In genomic region chrX:20793230-20793629, GRCm38 (mm10) we compare ENCODE assay signal across 11 mouse cellular contexts. TPM values are rescaled to one million over a fixed set of nuclear protein-coding genes. Genes with fewer than 3 reads are reported as not detected.
DNase-seq lines count a peak whose midpoint lies in the region; ATAC-seq and TF ChIP-seq lines count a peak whose summit lies in the region.
"Had no signal": no experiment of that assay in that cellular context is flagged by ENCODE, and none has a peak within 500 bp of the region (broad histone marks: within the 10 kb centered on the region; RNA-seq: fewer than 3 reads in every experiment).

No protein-coding gene starts in this region.

- TF ChIP-seq EP300 in MEL (IDR thresholded peaks at IDR 0.05; ENCODE audit: low read depth in 1 of 2, low read length in 2 of 2) = no peak
- TF ChIP-seq EP300 in liver, postnatal 0 days (IDR thresholded peaks at IDR 0.05; ENCODE audit: low read depth) = no peak

- TF ChIP-seq POLR2A in MEL (IDR thresholded peaks at IDR 0.05; ENCODE audit: control insufficient read depth in 1 of 2, insufficient read depth in 1 of 2, low read depth in 1 of 2, low read length in 2 of 2, poor library complexity in 1 of 2) = no peak

- ATAC-seq in kidney, postnatal 0 days (replicated peaks; ENCODE audit: low FRiP score, low read depth) = no peak
- ATAC-seq in liver, postnatal 0 days = no peak
- ATAC-seq: midbrain, embryonic 16.5 days had no signal

- peak; percentile 47 for TF ChIP-seq CTCF in kidney, postnatal 0 days (IDR thresholded peaks at IDR 0.05; ENCODE audit: low read depth)
- peak; percentile 49 to 61 (median 60) for TF ChIP-seq CTCF in MEL (IDR thresholded peaks at IDR 0.05 in 2 of 3, conservative IDR thresholded peaks at IDR 0.05 in 1 of 3; ENCODE audit: control insufficient read depth in 1 of 3, insufficient read depth in 1 of 3, low read depth in 2 of 3, low read length in 3 of 3, poor library complexity in 1 of 3, severe bottlenecking in 1 of 3)
- peak; percentile 50 for TF ChIP-seq CTCF in liver, postnatal 0 days (IDR thresholded peaks at IDR 0.05; ENCODE audit: low read depth)

- no peak overlapping the region for H3K4me2 ChIP-seq in kidney, postnatal 0 days (ENCODE audit: low read length)
- no peak overlapping the region for H3K4me2 ChIP-seq in liver, postnatal 0 days (ENCODE audit: low read depth, low read length)
- H3K4me2 ChIP-seq: limb, embryonic 12.5 days had no signal

- DNase-seq in kidney, postnatal 0 days (ENCODE audit: low spot score) = no peak
- DNase-seq in kidney, postnatal 4 days = no peak
- DNase-seq in CD4-positive helper T cell, adult 2 months (ENCODE audit: low read depth, low spot score) = peak; percentile 28
- DNase-seq in MEL (ENCODE audit: low read depth, low spot score) = peak; percentile 71
- DNase-seq in liver, postnatal 0 days = no peak
- DNase-seq in thymus, postnatal 0 days (ENCODE audit: low spot score) = no peak
- DNase-seq in gastrocnemius, adult 8-10 months (ENCODE audit: low spot score in 2 of 2) = no peak
- DNase-seq: cerebellum, adult 18-20 months; kidney, adult 8-10 months had no signal

- WGBS in kidney, postnatal 0 days = 68% methylated on average over 7 of the region's 7 CpGs
- 70% methylated on average over 7 of the region's 7 CpGs for WGBS in liver, postnatal 0 days (ENCODE audit: insufficient replicate concordance)

- H3K27me3 ChIP-seq in kidney, postnatal 0 days (ENCODE audit: insufficient read depth, low read length) = no peaks in the 10 kb centered on the region
- H3K27me3 ChIP-seq in MEL (ENCODE audit: control insufficient read depth in 1 of 2, insufficient read depth in 2 of 2, low read length in 2 of 2) = no peaks in the 10 kb centered on the region
- H3K27me3 ChIP-seq in liver, postnatal 0 days (ENCODE audit: insufficient read depth, low read length) = no peaks in the 10 kb centered on the region
- H3K27me3 ChIP-seq: limb, embryonic 12.5 days had no signal

- no peaks in the 10 kb centered on the region; the same call in 1 of the 2 replicates for H3K79me2 ChIP-seq in MEL (ENCODE audit: control insufficient read depth, insufficient read depth, low read length, poor library complexity)

- H3K36me3 ChIP-seq in kidney, postnatal 0 days (ENCODE audit: insufficient read depth, low read length) = no peaks in the 10 kb centered on the region
- peaks cover 0 to 10% of the 10 kb centered on the region in 2 experiments; a peak in 2 of 4 replicates for H3K36me3 ChIP-seq in MEL (ENCODE audit: control insufficient read depth in 1 of 2, insufficient read depth in 2 of 2, low read length in 2 of 2)
- H3K36me3 ChIP-seq in liver, postnatal 0 days (replicated peaks; ENCODE audit: insufficient read depth, low read length) = no peaks in the 10 kb centered on the region
- H3K36me3 ChIP-seq: limb, embryonic 12.5 days had no signal

- H3K27ac ChIP-seq in kidney, postnatal 0 days = no peak overlapping the region
- H3K27ac ChIP-seq in MEL (ENCODE audit: control insufficient read depth, low read depth, low read length) = no peak overlapping the region
- no peak overlapping the region for H3K27ac ChIP-seq in liver, postnatal 0 days (ENCODE audit: low read depth)
- H3K27ac ChIP-seq: limb, embryonic 12.5 days had no signal

- H3K9ac ChIP-seq in kidney, postnatal 0 days (ENCODE audit: low read depth, low read length) = no peak overlapping the region
- H3K9ac ChIP-seq in MEL (ENCODE audit: control insufficient read depth, low read depth, low read length, poor library complexity, severe bottlenecking) = no peak overlapping the region
- no peak overlapping the region for H3K9ac ChIP-seq in liver, postnatal 0 days (replicated peaks)
- H3K9ac ChIP-seq: limb, embryonic 12.5 days had no signal

- H3K4me3 ChIP-seq in kidney, postnatal 0 days (replicated peaks; ENCODE audit: low read depth, low read length) = no peak overlapping the region
- H3K4me3 ChIP-seq in MEL (ENCODE audit: control insufficient read depth in 1 of 2, insufficient read depth in 1 of 2, low read depth in 2 of 2, low read length in 2 of 2) = no peak overlapping the region
- H3K4me3 ChIP-seq in liver, postnatal 0 days (ENCODE audit: low read depth, low read length) = no peak overlapping the region
- H3K4me3 ChIP-seq: limb, embryonic 12.5 days had no signal

- TF ChIP-seq RAD21 in MEL (IDR thresholded peaks at IDR 0.05; ENCODE audit: low read depth, low read length) = peak; percentile 73

- H3K4me1 ChIP-seq in kidney, postnatal 0 days (replicated peaks; ENCODE audit: insufficient read depth, low read length) = no peaks in the 10 kb centered on the region
- peaks cover 4 to 9% of the 10 kb centered on the region in 2 experiments; a peak in 3 of 4 replicates for H3K4me1 ChIP-seq in MEL (ENCODE audit: control insufficient read depth in 1 of 2, insufficient read depth in 2 of 2, low read length in 2 of 2)
- H3K4me1 ChIP-seq in liver, postnatal 0 days (ENCODE audit: insufficient read depth) = no peaks in the 10 kb centered on the region; the same call in 1 of the 2 replicates
- H3K4me1 ChIP-seq: limb, embryonic 12.5 days had no signal

- no peaks in the 10 kb centered on the region for H3K9me3 ChIP-seq in kidney, postnatal 0 days (replicated peaks; ENCODE audit: low read length)
- no peaks in the 10 kb centered on the region for H3K9me3 ChIP-seq in MEL (replicated peaks; ENCODE audit: insufficient read depth, low read length)
- H3K9me3 ChIP-seq in liver, postnatal 0 days (ENCODE audit: low read length) = no peaks in the 10 kb centered on the region
- H3K9me3 ChIP-seq: limb, embryonic 12.5 days had no signal

TF ChIP-seq in MEL, 35 proteins besides CTCF, POLR2A, EP300 and RAD21:
- TF ChIP-seq E2F4 (IDR thresholded peaks at IDR 0.05; ENCODE audit: borderline replicate concordance, low read depth, low read length) (no peak), MEF2A (IDR thresholded peaks at IDR 0.05; ENCODE audit: extremely low read depth, insufficient replicate concordance, low read depth, low read length, poor library complexity, severe bottlenecking) (no peak), SMC3 (IDR thresholded peaks at IDR 0.05; ENCODE audit: low read depth, low read length) (peak; percentile 60), UBTF (IDR thresholded peaks at IDR 0.05; ENCODE audit: borderline replicate concordance, insufficient read depth, low read depth, low read length) (no peak), ZC3H11A (IDR thresholded peaks at IDR 0.05; ENCODE audit: low read depth, low read length) (peak; percentile 64)

RNA-seq across cellular contexts. Expression of gene Araf, which starts 4.4 kb away (rescaled TPM):
- 86.6 and 88.3 TPM in 2 replicates for polyA plus RNA-seq in kidney, postnatal 0 days (2015; fragmentation: Nextera tagmentation; extraction: Ambion mirVana)
- 98.2 and 115 TPM in 2 replicates for total RNA-seq in MEL (2012; rRNA removed)
- polyA plus RNA-seq in MEL (2012; ENCODE audit: insufficient read depth in 1 of 2, insufficient read length in 2 of 2, low read depth in 1 of 2, low replicate concordance in 2 of 2, missing spikeins in 1 of 2) = 100 to 1,000 TPM; 174 to 236 TPM
- 36.1 and 37.5 TPM in 2 replicates for polyA plus RNA-seq in liver, postnatal 0 days (2015; fragmentation: Nextera tagmentation; extraction: Ambion mirVana)
- 74.8 and 81.8 TPM in 2 replicates for polyA plus RNA-seq in thymus, postnatal 0 days (2015; fragmentation: Nextera tagmentation; extraction: Ambion mirVana)
- total RNA-seq in gastrocnemius, adult 8-10 months (2022) = 100 to 1,000 TPM; 102 to 107 (median 105) TPM

Comparison
In these comparisons a context has a peak if more than half of its experiments do, and no peak if none do; other contexts are left out.
1. DNase-seq: peak in CD4-positive helper T cell, adult 2 months (single experiment) and MEL (single experiment); none in kidney, postnatal 0 days (single experiment), kidney, postnatal 4 days (0 of 2), liver, postnatal 0 days (single experiment), thymus, postnatal 0 days (single experiment) and gastrocnemius, adult 8-10 months (0 of 2).
2. Peak in every context shown above with its lines, with median percentiles within 50 percentile points of each other: CTCF ChIP-seq.